Mouse (Mus musculus): Measurements from ENCODE around the gene Vmn1r237.

The Vmn1r237 gene

GRCm38 (mm10) chr17:21311565-21311964 is at the start of gene Vmn1r237:
TSS of gene Vmn1r237 (plus strand) at chr17:21311865.
- DNase-seq: no peak

DNA sequence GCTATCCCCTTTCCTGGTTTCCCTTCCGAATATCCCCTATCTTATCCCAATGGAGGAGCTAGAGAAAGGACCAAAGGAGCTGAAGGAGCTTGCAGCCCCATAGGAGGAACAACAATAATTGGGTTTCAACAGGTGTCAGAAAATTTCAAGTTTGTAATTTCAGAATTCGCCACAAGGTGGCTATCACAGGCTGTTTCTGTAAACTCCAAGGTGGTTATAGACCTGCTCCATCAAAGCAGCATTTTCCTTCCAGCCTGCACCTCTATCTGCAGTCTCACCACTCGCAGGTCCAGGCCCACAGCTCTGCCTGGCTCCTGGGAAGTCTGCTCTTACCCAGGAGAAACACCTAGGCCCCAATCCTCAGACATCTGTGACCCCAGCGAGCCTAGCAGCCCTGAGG is 39.6 kb upstream of the Vmn1r237 start:
- peak in 1 of 2 experiments; percentile 13 for DNase-seq

GRCm38 (mm10) chr17:21282642-21283041 is 29.0 kb upstream of the Vmn1r237 start, which contains the start of gene Vmn1r236:
TSS of gene Vmn1r236 (plus strand) at chr17:21282942.
- DNase-seq: no peak

- no peak for DNase-seq
These were observed 27.3 kb upstream of the Vmn1r237 start for GRCm38 (mm10) chr17:21284395-21284794.

DNA sequence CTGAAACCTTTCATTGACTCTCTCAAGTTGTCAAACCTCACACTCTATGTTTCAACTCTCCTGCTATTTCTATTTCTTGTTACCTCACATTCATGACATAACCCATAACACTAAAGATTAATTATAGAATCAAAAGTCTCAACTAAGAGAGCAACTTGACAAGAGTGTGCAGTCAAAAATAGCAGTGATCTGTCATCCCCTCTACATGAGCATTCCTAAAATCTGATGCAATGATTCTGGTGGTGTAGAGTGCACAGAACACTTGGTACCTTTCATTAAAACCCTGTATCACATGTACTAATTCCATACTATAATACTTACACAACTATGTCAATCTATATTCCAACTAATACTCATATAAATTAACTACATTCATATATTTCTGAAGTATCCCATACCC is 22.0 kb upstream of the Vmn1r237 start:
- DNase-seq: no peak

All from thymus, adult 18-20 months (tissue).